Mouse (Mus musculus): ENCODE measurements around the gene Eps8l2.

DNA sequence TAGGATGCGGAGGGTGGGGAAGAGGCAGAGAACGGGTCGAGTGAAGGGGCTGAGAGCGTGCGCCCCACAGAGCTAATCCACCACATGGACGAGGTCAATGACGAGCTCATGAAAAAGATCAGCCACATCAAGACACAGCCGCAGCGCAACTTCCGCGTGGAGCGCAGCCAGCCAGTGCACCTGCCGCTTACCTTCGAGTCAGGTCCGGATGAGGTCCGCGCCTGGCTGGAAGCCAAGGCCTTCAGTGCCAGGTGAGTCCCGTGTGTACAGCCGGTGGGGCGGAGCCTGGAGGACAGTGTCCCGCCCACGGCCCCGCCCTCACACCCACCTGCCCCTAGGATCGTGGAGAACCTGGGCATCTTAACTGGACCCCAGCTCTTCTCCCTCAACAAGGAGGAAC lies 22.8 kb downstream of the Eps8l2 start:
- TF ChIP-seq POLR2A (IDR thresholded peaks at IDR 0.05; ENCODE audit: borderline replicate concordance, low read depth, low read length) (no peak), CTCF (IDR thresholded peaks at IDR 0.05; ENCODE audit: low read depth, low read length) (no peak)

Data from bone marrow macrophage, adult 2 months (primary cell).